Mouse (Mus musculus) left cerebral cortex, postnatal 14 days (tissue): ENCODE measurements around the gene Synpo2l. TPM values are rescaled to one million over a fixed set of nuclear protein-coding genes. Genes with fewer than 3 reads are reported as not detected.
A peak's percentile ranks its signal among the peaks of the same experiment; 100 is the strongest.
"Not testable (repeated sequence)": the region's sequence is repeated elsewhere in the genome, so short reads cannot be mapped to it uniquely, and the experiment has no call there.

Experiments
- DNase-seq, 2 experiments: peaks; one replicate each; pipeline ENCODE4 v3.0.0; 2021 to 2022; ENCODE audit warnings: low spot score in 2 of 2, mixed read lengths in 1 of 2
- intact Hi-C: fragments of 180-260 bp; cut with DNase I; formaldehyde crosslinking; loops from one replicate; pipeline ENCODE4 v1.15.1; 2025
- total RNA-seq, 2 experiments: library from RNA; stranded (reverse); gene quantifications; 2 replicates each; pipeline ENCODE4 v1.2.3; 2021

Synpo2l gene
- total RNA-seq, 2 experiments from 2014 or later = 0.47 to 0.64 TPM

- intact Hi-C loops = no loop called here
- no peak for DNase-seq
These were observed 16.4 kb downstream of the Synpo2l start for GRCm38 (mm10) chr14:20651722-20652256.

- intact Hi-C loops = no loop called here
- DNase-seq = no peak
These were observed 17.2 kb downstream of the Synpo2l start for GRCm38 (mm10) chr14:20651000-20651399.

- no peak for DNase-seq
These were observed 21.8 kb downstream of the Synpo2l start for GRCm38 (mm10) chr14:20646381-20646780.

DNA sequence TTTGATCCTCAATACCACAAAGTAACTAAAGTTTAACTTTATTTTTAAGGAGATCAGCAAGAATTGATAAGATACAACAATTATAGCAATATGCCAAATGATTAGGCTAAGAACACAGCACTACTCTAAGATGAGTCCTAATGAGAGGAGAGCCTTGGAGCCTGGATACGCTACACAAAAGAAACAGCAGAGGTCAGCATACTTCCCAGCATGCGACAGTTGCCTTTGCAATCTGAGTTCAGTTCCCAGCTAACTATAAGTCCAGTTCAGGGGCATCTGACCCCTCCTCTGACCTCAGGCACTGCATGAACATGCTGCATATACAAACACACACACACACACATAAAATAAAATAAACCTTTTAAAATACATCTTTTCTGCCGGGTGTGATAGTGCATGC is 22.6 kb downstream of the Synpo2l start:
- DNase-seq = no peak
- intact Hi-C loops = no loop called here

More at GRCm38 (mm10) chr14:20646381-20646780, 21.8 kb downstream of the Synpo2l start:
- intact Hi-C loops = no loop called here

DNA sequence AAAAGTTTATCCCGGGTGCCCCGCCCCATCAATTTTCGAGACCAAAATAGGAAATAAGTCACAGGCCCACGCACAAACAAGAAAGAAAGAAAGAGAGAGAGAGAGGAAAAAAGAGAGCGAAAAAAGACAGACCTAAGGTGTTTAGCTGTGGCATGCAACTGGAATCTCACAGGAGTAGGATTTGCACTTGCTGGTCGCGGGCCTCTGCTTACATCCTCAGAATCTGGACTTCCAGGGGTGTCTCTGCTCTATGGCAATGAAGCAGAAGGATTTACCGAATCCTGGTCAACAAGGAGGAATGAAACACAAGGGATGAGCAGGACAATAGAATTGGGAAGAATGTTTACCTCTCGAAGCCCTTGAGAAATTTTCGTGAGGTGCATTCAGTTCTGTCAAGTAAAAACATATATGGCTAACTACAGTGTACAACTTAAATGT is 26.7 kb downstream of the Synpo2l start:
- DNase-seq = no peak
- intact Hi-C loops = no loop called here

GRCm38 (mm10) chr14:20640644-20641437 is 27.3 kb downstream of the Synpo2l start, which contains the start of gene Usp54:
Gene Usp54, minus strand, starts transcription at chr14:20641063.
- DNase-seq = peak; percentile 98 to 99
- intact Hi-C loops = no loop called here

- intact Hi-C loops = no loop called here
- DNase-seq = peak in 1 of 2 experiments; percentile 47
These were observed 28.1 kb downstream of the Synpo2l start for GRCm38 (mm10) chr14:20639918-20640619.

DNA sequence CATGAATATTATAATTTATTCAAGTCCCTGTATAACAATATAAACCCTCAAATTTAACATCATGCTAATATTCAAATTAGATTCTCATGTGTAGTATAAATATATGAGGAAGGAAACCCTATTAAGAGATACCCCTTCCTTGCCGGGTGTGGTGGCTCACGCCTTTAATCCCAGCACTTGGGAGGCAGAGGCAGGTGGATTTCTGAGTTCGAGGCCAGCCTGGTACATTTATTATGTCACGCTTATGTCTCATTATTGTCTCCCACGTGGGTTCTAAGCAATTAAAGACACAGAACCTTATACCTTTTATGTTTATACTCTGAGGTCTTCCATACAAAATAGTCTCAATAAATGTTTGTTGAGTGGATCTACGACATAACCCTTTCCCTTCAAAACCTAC is 29.5 kb downstream of the Synpo2l start:
- intact Hi-C loops = no loop called here
- no peak for DNase-seq

- intact Hi-C loops = no loop called here
- no peak for DNase-seq
These were observed 30.2 kb downstream of the Synpo2l start for GRCm38 (mm10) chr14:20637818-20638574.

DNA sequence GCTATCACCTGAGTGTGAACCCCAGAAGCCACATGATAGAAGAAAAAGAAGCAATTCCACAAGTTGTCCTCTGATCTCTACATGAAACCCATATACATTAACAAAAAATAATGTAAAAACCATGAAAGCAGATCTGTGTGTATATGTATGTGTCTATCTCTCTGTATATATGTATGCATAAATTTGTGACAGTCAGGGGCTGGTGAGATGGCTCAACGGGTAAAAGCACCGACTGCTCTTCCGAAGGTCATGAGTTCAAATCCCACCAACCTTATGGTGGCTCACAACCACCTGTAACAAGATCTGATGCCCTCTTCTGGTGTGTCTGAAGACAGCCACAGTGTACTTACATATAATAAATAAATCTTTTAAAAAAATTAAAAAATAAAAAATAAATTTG is 31.2 kb downstream of the Synpo2l start:
- DNase-seq, intact Hi-C loops: not testable (repeated sequence)

GRCm38 (mm10) chr14:20635546-20635945 is 32.6 kb downstream of the Synpo2l start:
- intact Hi-C loops = no loop called here
- DNase-seq = no peak

DNA sequence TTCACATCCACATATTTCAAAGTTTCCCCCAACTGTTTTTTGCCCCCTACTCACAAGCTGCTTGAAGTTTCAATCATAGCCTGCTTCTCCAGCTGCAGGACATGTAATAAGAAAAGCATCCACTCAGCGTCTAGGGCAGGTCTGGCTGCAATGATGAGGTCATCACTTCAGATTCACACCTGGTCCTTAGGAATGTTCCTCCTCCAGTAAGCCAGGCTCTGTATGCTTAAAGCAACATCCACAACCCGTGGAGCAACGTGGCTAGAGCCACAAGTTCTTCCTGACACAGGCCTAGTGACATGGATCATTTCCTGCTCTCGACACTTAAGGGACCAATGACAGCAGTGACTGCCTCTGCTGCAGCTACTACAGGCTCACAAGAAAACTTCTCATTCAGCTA is 36.9 kb downstream of the Synpo2l start:
- DNase-seq = no peak
- intact Hi-C loops = no loop called here

- intact Hi-C loops = no loop called here
- DNase-seq = no peak
These were observed 41.2 kb downstream of the Synpo2l start for GRCm38 (mm10) chr14:20626971-20627370.

- intact Hi-C loops = no loop called here
- no peak for DNase-seq
These were observed 41.7 kb downstream of the Synpo2l start for GRCm38 (mm10) chr14:20626447-20626846.

DNA sequence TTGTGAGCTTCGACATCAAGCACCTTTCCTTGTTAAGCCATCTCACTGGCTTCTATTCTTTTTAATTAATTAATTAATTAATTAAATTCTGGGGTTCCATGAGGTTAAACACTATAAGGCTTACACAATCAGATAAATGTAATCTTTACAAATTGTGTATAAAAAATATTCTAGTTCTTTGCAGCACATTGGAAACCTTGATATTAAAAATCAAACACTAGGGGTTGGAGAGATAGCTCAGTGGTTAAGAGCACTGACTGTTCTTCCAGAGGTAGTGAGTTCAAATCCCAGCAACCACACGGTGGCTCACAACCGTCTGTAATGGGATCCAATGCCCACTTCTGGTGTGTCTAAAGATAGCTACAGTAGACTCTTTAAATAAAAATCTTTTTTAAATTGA is 45.2 kb downstream of the Synpo2l start:
- DNase-seq = no peak
- intact Hi-C loops = loop anchor here (5.0 kb wide), 1 partner anchor 46 kb away; no protein-coding TSS in a partner anchor

GRCm38 (mm10) chr14:20622412-20622811 is 45.7 kb downstream of the Synpo2l start:
- DNase-seq = no peak
- intact Hi-C loops = loop anchor here (5.0 kb wide), 1 partner anchor 45 kb away; no protein-coding TSS in a partner anchor

DNA sequence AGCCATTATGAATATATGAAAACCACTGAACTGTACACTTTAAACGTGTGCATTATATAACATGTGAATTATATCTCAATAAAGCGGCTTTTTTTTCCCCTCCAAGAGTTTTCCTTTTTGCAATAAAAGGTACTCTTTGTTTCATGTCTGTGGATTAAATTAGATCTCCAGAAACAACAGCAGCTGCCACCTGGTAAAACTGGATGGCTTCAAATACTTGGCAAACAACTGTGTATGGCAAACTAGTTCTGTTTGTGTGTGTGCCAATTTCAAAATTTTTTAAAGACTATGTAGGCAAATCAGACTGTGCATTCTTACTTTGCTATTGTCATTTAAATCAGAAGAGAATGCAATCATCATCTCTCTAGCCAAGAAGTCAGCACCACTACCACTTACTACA is 46.3 kb downstream of the Synpo2l start:
- intact Hi-C loops = loop anchor here (5.0 kb wide), 1 partner anchor 45 kb away; no protein-coding TSS in a partner anchor
- peak in 1 of 2 experiments; percentile 25 for DNase-seq

GRCm38 (mm10) chr14:20619131-20619530 is 49.0 kb downstream of the Synpo2l start:
- intact Hi-C loops = no loop called here
- peak in 1 of 2 experiments; percentile 27 for DNase-seq

DNA sequence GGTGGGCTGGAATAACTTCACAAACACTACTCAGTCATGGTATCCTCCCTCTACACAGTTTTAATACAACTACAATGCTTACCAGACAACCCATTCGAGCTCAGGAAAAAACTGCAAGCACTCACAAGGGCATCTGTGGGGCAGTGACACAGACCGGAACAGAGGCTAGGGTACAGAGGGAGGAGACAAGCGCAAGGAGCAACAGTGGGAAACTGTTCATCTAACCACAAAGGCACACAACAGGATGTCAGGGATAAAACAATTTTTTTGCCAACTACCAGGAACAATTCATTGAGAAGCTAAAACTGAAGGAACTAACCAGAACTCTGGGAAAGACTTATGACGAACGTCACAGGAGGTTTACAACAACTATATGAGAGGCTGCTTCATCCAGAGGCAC is 49.9 kb downstream of the Synpo2l start:
- DNase-seq = peak in 1 of 2 experiments; percentile 16
- intact Hi-C loops = no loop called here
